Mouse (Mus musculus): ENCODE results near the gene Ube2o.

Ube2o gene

DNA sequence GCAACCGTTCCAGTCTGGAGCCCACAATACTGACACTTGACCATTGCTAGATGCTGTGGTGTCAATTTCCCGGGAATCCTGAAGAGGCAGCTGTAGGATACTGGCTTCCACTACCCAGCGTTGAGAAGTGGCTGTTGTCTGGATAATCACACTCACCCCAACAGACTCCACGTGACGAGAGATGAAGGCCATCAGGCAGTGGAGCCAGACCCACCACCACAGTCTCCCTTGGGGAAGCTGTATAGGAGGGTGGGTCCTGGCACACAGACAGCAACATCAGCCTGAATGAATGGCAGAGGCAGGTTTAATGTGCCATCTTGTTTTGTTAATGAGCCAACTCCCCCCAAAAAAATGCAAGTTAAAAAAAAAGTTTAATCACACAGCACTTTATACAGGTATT lies 43.9 kb downstream of the Ube2o start:
- DNase-seq: no peak

DNA sequence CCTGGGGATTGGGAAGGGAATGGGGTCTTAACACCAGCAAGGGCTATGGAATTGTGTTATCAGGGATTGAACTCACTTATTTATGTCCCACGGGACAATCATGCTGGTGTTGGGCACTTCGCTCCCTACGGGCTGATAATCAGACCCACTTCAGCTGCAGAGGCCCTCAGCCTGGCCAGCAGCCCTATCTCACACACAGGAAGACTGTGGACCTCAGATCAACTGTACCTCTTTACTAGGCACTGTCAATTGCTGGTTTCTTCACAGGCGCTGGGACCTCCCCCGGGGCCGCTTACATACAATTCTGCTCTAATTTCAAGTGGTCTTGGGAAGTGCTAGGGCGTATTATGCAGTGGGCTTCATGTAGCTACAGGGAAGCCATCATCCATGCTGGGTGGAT lies 44.6 kb downstream of the Ube2o start:
- no peak for DNase-seq

DNA sequence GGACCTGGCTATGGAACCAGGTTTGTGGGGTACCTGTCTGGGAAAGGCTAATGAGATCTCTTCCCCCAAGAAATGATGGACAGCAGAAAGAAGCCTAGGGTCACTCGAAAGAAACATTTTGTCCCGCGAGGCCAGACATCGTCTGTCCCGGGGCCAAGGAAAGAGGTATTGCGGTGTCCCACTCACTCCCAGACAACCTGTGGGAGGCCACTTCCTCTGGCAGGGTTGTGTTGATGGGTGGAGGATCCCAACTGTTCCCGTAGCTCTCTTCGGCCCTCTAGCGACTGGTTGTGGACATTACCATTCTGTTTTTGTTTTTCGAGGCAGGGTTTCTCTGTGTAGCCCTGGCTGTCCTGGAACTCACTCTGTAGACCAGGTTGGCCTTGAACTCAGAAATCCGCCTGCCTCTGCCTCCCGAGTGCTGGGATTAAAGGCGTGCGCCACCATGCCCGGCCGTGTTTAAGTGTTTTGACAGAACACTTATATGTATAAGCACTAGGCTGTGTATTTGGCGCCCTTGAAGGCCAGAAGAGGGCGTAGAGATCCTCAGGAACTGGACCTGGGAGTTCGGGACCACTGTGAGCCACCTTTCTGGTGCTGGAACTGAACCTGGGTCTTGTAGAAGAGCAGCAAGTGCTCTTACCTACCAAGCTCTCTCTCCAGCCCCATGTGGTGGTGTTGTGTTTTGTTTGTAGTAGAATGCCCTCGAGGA lies 46.9 kb downstream of the Ube2o start:
- DNase-seq: peak; percentile 87

DNA sequence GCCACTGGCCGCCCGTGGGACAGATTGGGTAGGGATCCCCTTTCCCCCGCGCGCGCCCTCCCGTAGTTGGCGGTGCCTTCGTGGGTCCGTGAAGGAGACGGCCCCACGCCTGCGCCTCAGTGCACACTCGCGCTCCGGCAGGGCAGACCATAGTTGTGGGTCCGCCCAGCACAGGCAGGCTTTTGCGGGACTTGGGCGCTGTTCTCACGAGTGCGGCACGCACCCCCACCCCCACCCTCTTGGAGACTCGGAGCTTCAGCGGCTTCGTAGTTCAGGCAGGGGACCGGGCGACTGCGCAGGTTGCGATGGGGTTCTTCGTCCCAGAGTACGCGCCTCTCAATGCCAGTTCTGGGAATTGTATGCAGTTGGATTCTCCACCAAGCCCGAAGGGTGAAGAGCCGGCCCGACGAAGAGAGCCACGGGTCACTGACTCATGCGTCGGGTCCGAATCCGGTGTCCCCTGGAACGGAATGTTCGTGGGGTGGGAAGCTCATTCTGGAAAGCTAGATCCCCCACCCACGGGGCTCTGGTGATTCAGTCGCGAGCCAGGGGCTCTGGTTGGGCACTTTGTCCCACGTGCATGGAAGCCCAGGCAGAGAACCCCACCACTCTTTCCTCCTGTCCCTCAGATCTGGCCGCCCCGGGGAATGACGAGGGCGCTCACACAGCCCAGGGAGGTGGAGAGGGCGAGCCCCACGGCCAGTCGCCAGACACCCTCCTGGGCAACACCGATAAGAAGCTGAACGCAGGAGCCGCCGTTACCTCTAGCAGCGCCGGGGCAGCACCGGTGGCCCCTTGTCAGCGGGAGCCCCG lies 47.7 kb downstream of the Ube2o start:
- DNase-seq: peak; percentile 41 to 57

DNA sequence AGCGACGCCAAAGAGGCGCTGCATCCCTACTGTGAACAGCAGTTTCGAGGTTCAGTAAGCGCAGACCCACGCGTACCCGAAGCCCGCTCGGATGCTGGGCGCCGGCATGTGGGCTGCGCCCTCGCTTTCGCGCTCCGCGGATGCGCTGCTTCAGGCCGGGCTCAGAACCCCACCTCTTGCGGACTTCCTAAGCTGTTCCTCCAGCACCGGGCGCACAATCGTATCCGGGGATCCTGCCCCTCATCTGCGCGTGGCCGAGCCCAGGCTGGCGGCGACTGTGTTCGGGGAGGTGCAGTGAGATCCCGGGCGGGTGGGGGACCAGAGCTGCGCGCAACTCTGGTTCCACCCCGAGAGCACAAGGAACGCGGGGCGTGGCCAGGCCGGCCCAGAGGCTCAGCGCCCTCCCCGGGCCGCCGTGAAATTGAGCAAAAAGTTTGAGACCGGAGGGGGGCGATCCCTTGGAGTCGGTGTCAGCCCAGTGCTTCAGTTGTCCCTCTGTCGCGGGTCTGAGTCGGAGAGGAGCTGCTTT lies 48.4 kb downstream of the Ube2o start:
- peak; percentile 73 to 74 for DNase-seq

DNA sequence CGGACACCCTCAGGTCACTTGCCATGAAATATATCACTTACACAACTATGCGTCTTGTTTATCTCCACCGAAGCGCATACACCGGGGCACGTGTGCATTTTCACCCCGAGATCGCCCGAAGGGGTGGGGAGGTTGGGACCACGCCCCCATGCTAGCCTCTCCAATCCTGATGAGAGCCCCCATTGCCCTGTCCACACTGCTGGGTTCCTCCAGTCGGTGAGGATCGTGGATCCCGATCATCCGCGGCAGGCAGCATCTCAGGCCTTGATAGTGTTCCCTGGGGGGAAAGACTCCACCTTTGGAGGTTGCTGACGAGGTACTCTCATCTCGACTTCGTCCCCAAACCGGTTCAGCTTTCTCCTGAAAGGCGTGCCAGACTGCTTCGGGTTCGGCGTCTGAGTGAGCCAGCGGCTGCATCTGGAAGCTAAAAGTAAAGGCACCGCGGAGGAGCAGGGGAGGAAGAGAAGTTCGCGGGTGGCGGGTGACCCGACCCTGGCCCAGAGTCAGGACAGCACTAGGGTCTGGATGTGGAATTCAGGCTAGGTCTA lies 48.9 kb downstream of the Ube2o start:
- DNase-seq: peak; percentile 59 to 65

DNA sequence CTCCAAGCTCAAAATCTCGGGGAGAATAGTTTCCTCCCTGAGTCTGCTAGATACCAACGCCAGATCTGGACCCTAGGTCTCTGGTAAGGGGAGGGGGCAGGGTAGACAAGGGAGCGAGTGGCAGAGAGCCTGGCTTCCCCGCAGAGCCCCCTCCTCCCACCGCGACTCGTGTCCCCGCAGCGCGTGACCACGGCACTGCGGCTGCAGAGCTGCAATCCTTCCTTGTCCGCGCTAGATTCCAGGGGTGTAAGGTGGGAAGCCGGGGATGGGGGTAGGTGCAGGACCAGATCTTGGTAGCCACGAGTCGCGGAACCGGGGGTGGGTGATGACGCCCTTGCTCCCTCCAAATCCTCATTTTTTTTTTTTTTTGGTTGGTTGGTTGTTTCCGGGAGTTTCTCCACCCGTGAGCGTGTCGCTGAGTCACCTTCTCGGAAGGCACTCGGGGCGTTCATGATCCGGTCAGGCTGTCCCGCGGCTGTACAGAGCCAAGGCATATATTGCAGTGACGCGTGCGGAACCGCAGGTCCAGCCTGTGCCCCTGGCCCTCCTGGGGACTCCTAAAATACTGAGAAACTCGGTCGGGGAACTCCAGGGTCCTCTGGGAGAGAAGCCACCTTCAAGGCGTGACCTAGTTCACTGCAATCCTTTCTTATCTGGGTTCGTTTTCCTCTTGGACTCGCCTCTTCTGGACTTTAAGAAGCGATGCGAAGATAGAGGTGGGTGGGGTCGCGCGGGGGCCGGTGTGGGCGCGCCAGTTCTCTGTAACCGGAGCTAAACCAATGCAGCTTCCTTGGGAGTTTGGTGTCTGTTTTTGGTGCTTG lies 49.7 kb downstream of the Ube2o start:
- DNase-seq: peak; percentile 51 to 52

DNA sequence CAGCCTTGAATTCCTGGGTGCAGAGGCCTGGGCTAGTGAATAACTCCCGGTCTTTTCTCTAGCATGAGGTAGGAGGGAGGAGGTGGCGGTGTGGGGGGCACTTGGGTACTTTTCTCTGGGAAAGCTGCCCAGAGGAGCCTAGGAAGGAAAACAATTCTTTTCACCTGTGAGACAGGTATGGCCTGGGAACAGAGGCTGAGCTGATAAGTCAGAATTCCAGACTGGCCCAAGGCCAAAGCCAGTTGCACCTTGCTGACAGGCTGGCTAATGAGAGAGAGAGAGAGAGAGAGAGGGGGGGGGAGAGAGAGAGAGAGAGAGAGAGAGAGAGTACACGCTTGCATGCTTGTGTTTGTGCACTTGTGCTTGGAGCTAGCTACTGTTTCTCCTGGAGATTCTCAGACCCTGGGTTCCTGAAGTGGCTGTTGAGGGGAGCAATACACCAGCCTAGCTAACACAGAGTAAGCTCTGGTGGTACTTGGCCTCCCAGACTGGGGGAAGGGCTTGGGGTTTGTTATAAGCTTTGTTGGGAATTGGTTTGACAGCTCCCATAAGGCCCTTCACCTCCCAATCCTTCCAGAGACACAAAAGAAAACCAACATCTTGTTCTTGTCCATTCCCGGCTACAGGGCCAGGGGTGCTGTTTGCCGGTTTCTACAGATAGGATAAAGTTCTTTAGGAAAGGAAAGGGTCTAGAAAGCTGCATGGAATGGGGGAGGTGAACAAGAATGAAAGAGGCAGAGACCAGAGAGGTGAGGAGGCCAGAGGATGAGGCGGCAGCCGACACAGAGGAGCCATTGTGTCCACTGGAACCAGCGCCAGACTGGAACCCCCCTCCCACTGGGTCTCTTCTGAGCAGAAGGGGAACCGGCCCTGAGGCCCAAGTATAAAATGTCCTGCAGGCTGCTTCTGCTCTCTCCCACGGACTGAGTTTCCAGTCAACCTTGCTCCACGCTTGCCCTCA lies 50.8 kb downstream of the Ube2o start, which contains the start of gene Sphk1:
Sphk1 (plus strand) TSS at position 739 of the 961 bp plus-strand sequence.
- DNase-seq: peak in 1 of 2 experiments; percentile 59

DNA sequence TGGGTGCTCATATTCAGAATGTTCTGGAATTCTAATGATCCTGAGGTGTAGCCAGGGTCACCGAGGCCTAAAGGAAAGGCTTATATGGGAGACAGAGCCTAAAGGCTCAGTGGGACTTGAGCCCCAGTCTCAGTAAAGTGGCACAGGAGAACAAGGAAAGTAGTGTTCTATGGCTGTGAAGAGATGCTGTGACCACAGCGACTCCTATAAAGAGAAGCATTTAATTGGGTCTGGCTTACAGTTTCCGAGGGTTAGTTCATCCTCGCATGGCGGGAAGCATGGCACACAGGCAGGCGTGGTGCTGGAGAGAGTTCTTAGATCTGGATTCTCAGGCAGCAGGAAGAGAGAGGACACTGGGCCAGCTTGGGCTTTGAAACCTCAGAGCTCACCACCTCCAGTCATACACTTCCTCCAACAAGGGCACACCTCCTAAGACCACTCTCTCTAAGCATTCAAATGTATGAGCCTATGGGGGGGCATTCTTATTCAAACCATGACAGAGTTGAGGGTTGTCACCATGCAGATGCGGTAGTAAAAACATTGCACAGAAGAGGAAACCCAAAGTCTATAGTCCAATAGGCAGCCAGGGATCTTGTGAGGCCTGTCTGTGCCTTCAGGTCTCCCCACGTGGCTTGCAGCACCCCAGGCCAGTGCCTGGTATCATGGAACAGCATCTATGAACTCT lies 52.5 kb downstream of the Ube2o start:
- DNase-seq: no peak

DNA sequence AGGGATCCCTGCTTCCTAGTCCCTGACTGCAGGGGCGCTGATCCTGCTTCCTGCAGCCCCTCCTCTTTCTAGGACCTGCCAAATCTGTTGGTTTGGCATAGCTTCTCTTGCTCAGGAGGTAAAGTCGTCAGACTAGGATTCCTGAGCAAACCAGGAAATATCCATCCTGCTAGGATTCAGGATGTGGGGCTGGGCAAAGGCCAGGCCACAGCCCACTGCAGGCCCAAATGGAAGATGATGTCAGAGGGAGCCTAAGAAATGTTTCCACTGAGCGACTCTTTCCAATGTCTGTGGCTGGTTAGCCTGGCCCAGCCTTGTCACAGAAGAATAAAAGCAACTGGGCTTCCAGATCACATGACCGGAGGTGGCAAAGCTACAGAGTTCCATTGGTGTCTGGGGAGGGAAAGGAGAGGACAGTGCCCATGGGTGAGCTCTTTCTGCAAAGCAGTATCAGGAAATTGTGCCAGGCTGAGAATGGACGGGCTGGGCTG lies 57.5 kb downstream of the Ube2o start:
- peak; percentile 59 to 71 for DNase-seq

DNA sequence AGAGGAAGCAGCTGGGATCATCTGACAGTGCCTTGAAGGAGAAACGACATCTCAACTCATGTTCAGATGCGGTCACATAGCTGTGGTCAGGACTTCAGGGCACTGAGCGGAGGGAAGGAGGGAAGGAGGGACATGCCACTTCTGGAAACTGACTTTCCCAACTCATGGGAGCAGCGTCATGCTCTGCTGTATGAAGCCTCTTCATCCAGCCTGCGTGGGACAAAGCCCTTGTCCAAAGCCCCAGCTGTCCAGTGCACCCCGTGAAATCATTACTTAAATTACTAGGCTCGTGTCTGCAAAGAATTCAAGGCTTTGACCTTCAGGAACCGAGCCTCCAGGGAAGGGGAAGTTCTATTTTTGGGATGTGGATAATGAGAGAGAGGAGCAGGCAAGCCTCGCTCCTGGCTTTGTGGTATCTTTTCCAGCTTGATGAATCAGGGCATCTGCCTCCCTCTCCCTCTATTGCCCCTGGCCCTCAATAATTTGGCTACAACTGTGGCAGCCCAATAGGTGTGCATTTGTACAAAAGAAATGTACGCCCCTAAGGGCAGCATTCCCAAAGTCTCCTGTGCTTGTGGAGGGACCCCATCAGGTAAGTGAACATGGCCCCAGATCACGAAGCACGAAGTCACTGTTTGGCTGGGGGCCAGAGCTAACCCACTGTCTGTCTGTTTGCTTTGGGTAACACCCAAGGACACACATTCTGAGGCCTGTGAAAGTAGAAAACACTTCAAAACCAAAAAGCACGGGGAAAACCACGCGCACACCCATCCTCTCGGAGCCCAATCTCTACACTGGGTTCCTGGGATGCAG lies 58.2 kb downstream of the Ube2o start:
- DNase-seq: peak; percentile 74 to 75

DNA sequence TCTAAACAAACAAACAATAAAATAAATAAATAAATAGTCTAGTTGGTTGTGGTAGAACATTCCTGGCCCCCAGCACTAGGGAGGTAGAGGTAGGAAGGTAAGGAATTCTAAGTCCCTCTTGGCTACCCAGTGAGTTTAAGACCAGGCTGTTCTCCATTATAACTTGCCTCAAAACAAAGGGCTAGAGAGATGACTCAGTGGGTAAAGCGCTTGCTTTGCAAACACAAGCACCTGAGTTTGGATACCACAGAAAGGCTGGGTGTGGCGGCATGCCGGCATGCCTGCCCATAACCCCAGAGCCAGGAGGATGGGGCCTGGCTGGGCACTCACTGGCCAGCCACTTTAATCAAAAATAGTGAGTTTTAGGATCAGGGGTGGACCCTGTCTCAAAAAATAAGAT lies 59.2 kb downstream of the Ube2o start:
- no peak for DNase-seq

DNA sequence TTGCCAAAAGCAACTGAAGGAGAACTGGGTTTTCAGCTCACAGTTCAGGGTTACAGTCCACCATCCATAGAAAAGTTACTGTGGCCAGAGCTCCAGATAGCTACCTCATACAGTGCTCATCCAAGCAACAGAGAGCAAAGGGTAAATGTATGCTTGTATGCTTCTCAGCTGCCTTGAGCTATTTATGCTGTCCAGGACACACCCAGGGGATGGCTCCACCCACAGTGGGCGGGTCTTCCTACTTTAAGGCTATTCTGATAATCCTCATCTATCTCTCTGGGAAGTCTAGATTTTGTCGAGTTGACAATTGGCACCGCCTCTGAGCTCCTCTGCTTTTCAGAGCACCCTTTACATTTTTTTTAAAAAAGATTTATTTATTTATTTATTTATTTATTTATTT lies 60.1 kb downstream of the Ube2o start:
- DNase-seq: no peak

DNA sequence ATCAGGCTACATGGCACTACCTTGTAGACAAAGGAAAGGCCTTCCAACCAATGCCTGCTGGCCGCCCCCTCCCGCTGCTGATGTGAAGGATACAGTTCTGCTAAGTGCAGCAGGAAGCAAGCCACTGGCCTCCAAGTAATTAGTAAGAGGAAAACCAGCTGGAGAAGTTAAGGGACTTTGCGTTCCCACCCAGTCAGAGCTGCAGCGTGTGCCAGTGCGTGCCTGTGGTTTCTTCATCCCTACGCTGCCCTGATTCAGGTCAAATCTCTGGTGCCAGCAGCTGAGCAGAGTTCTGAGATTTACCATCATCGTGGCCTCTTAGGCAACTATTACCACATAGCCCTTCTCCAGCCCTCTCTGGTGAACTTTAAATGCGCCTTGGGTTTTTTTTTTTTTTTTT lies 62.8 kb downstream of the Ube2o start:
- no peak for DNase-seq

DNA sequence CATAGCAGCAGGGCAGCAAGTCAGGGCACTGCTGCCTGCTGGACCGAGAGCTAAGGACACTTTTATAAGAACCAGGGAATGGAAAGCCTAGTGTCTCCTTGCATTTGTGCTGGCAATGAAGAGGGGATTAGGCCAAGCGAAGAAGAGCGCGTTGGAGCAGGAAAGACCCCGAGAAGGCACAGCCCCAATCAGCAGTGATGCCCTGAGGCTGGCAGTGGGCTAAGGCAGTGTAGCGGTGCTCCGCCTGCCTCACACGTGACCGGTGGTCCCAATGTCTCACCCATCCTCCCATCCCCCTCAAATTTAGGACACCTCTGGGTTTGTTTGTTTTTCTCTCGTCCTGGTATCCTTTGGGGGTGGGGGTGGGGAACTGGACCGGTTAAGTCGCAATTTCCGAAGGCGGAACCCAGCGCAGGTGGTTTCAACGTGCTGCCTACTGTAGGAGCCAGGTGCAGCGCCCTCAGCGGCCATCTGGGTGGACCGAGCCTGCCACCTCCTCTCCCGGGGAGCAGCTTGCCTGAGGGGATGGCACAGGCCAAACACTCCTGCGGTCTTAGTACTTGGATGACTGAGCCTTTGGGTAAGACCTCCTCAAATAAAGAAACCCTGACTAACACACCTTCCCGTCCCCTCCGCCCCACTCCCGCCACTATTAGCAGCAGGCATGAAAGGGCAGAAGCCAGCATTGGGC lies 65.8 kb downstream of the Ube2o start:
- DNase-seq: peak; percentile 82 to 87

DNA sequence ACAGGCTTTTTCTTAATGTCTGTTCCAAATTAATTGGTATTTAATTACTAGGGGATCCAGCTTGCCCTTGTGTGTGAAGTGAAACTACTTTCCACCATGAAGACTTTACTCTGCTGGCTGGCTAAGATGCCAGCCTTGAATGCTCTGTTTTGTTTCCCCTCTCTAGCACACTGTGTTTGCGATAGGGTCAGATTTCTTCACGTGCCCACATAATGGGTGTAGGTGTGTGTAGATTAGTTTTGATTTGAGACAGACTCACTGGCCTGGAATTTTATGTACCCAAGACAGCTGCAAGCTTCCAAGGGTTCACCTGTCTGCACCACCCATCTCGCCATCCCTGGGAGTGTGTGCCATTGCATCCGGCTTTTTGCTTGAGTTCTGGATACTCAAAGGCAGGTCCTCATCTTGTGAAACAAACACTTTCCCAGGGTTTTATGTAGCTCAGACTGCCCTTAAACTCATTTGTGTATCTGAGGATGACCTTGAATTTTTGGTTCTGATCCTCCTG lies 67.7 kb downstream of the Ube2o start:
- no peak for DNase-seq

DNA sequence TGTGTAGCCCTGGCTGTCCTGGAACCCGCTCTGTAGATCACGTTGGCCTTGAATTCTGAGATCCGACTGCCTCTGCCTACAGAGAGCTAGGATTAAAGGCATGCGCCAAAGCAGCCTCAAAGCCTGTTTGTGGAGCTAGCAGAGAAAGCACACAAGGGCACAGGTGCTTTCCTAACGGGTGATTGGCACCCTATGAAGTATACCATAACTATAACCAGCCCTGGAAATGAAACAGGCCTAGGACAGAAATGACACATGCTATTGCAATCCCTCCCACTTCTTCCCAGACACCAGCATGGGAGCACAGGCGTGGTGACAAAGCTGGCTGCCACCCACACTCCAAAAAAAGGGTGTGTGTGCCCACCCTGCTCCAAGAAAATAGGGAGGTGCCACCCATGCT lies 68.3 kb downstream of the Ube2o start:
- DNase-seq: no peak

DNA sequence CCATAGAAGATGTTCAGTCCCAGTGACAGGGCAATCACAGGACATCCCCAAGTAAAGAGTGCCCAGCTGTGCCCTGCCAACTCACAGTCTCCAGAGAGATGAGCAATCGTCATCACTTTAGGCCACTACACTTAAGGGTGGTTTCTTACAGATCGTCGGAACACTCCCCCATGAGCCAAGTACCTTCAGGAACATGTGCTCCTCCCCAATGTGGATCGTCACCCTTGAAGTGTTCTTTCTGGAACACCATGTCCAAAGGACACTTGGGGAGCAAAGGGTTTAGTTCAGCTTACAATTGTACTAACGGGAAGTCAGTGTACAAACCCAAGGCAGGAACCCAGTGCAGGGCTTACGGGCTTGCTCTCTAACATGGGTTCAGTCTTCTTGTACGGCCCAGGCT lies 69.1 kb downstream of the Ube2o start:
- DNase-seq: no peak

DNA sequence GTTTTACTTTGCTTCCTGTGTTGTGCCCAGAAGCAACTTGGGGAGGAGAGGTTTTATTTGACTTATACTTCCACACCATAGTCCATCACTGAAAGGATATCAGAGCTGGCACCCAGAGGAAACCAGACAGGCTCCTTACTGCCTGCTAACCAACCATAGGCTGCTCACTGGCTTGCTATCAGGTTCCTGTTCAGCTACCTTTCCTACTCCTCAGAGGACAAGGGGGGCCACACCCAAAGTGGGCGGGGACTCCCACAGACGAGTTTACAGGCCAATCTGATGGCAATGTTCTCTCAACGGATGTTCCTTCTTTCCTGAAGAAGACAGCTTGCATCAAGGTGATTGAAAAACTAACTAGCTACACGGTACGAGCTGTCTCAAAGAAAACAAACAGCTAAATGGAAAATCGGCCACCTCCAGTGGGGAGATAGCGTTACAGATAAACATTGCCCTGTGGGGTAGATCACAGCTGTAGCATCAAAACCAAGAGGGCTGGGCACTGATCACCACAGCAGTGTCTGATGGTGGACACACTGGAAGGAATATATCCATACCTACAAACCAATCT lies 69.9 kb downstream of the Ube2o start:
- DNase-seq: no peak
